Mouse (Mus musculus): ENCODE data around the gene Tmem132a. TPM values are rescaled to one million over a fixed set of nuclear protein-coding genes. Genes with fewer than 3 reads are reported as not detected.

The Tmem132a gene
- polyA plus RNA-seq, 1 experiment = 200 TPM

- Histone ChIP-seq H3K4me3 (ENCODE audit: insufficient read depth, low read length) (no peak overlapping the region), H3K27ac (ENCODE audit: insufficient read depth, low read length) (peak overlapping the region; percentile 82), H3K4me1 (ENCODE audit: control insufficient read depth, insufficient read depth, low read length) (no peaks in the 10 kb centered on the region)
- no peak for TF ChIP-seq CTCF (IDR thresholded peaks at IDR 0.05; ENCODE audit: extremely low read depth, insufficient read depth, low read length)
Observed at GRCm38 (mm10) chr19:10841721-10842626, 27.8 kb downstream of the Tmem132a start.

- H3K27ac ChIP-seq (ENCODE audit: insufficient read depth, low read length) = no peak within 1 kb of the TSS
- H3K4me1 ChIP-seq (ENCODE audit: control insufficient read depth, insufficient read depth, low read length) = no peaks in the 10 kb centered on the region
- TF ChIP-seq CTCF (IDR thresholded peaks at IDR 0.05; ENCODE audit: extremely low read depth, insufficient read depth, low read length) = no peak
- TF ChIP-seq POLR2A (IDR thresholded peaks at IDR 0.05; ENCODE audit: extremely low read depth, insufficient read depth, low read length) = no peak
- H3K4me3 ChIP-seq (ENCODE audit: insufficient read depth, low read length) = no peak within 1 kb of the TSS
Observed at GRCm38 (mm10) chr19:10839010-10839892, 30.5 kb downstream of the Tmem132a start, which contains the start of gene Slc15a3. Gene Slc15a3, plus strand, starts transcription at chr19:10839727.

GRCm38 (mm10) chr19:10835671-10836070 lies 34.1 kb downstream of the Tmem132a start:
- TF ChIP-seq POLR2A (IDR thresholded peaks at IDR 0.05; ENCODE audit: extremely low read depth, insufficient read depth, low read length) (no peak), CTCF (IDR thresholded peaks at IDR 0.05; ENCODE audit: extremely low read depth, insufficient read depth, low read length) (no peak)
- Histone ChIP-seq H3K27ac (ENCODE audit: insufficient read depth, low read length) (no peak overlapping the region), H3K4me3 (ENCODE audit: insufficient read depth, low read length) (no peak overlapping the region), H3K4me1 (ENCODE audit: control insufficient read depth, insufficient read depth, low read length) (no peaks in the 10 kb centered on the region)

- Histone ChIP-seq H3K27ac (ENCODE audit: insufficient read depth, low read length) (no peak overlapping the region), H3K4me1 (ENCODE audit: control insufficient read depth, insufficient read depth, low read length) (no peaks in the 10 kb centered on the region), H3K4me3 (ENCODE audit: insufficient read depth, low read length) (no peak overlapping the region)
- no peak for TF ChIP-seq CTCF (IDR thresholded peaks at IDR 0.05; ENCODE audit: extremely low read depth, insufficient read depth, low read length)
- no peak for TF ChIP-seq POLR2A (IDR thresholded peaks at IDR 0.05; ENCODE audit: extremely low read depth, insufficient read depth, low read length)
Observed at GRCm38 (mm10) chr19:10833611-10834010, 36.1 kb downstream of the Tmem132a start.

GRCm38 (mm10) chr19:10832030-10832429 lies 37.7 kb downstream of the Tmem132a start:
- no peak overlapping the region for H3K27ac ChIP-seq (ENCODE audit: insufficient read depth, low read length)
- no peaks in the 10 kb centered on the region for H3K4me1 ChIP-seq (ENCODE audit: control insufficient read depth, insufficient read depth, low read length)
- TF ChIP-seq CTCF (IDR thresholded peaks at IDR 0.05; ENCODE audit: extremely low read depth, insufficient read depth, low read length) (no peak), POLR2A (IDR thresholded peaks at IDR 0.05; ENCODE audit: extremely low read depth, insufficient read depth, low read length) (no peak)
- no peak overlapping the region for H3K4me3 ChIP-seq (ENCODE audit: insufficient read depth, low read length)

- Histone ChIP-seq H3K4me3 (ENCODE audit: insufficient read depth, low read length) (no peak overlapping the region), H3K27ac (ENCODE audit: insufficient read depth, low read length) (no peak overlapping the region), H3K4me1 (ENCODE audit: control insufficient read depth, insufficient read depth, low read length) (no peaks in the 10 kb centered on the region)
- TF ChIP-seq CTCF (IDR thresholded peaks at IDR 0.05; ENCODE audit: extremely low read depth, insufficient read depth, low read length) (peak; percentile 33), POLR2A (IDR thresholded peaks at IDR 0.05; ENCODE audit: extremely low read depth, insufficient read depth, low read length) (no peak)
Observed at GRCm38 (mm10) chr19:10831424-10831823, 38.3 kb downstream of the Tmem132a start.

- no peaks in the 10 kb centered on the region for H3K4me1 ChIP-seq (ENCODE audit: control insufficient read depth, insufficient read depth, low read length)
- H3K27ac ChIP-seq (ENCODE audit: insufficient read depth, low read length) = no peak within 1 kb of the TSS
- no peak for TF ChIP-seq CTCF (IDR thresholded peaks at IDR 0.05; ENCODE audit: extremely low read depth, insufficient read depth, low read length)
- no peak for TF ChIP-seq POLR2A (IDR thresholded peaks at IDR 0.05; ENCODE audit: extremely low read depth, insufficient read depth, low read length)
- no peak within 1 kb of the TSS for H3K4me3 ChIP-seq (ENCODE audit: insufficient read depth, low read length)
Observed at GRCm38 (mm10) chr19:10829436-10830175, 40.1 kb downstream of the Tmem132a start, which contains the start of gene Cd6. Gene Cd6, minus strand, starts transcription at chr19:10830058.

GRCm38 (mm10) chr19:10828321-10828720 lies 41.4 kb downstream of the Tmem132a start:
- TF ChIP-seq POLR2A (IDR thresholded peaks at IDR 0.05; ENCODE audit: extremely low read depth, insufficient read depth, low read length) (no peak), CTCF (IDR thresholded peaks at IDR 0.05; ENCODE audit: extremely low read depth, insufficient read depth, low read length) (no peak)
- no peak overlapping the region for H3K4me3 ChIP-seq (ENCODE audit: insufficient read depth, low read length)
- H3K27ac ChIP-seq (ENCODE audit: insufficient read depth, low read length) = no peak overlapping the region
- H3K4me1 ChIP-seq (ENCODE audit: control insufficient read depth, insufficient read depth, low read length) = no peaks in the 10 kb centered on the region

GRCm38 (mm10) chr19:10824061-10824460 lies 45.7 kb downstream of the Tmem132a start:
- TF ChIP-seq POLR2A (IDR thresholded peaks at IDR 0.05; ENCODE audit: extremely low read depth, insufficient read depth, low read length) (no peak), CTCF (IDR thresholded peaks at IDR 0.05; ENCODE audit: extremely low read depth, insufficient read depth, low read length) (no peak)
- H3K4me3 ChIP-seq (ENCODE audit: insufficient read depth, low read length) = no peak overlapping the region
- H3K27ac ChIP-seq (ENCODE audit: insufficient read depth, low read length) = no peak overlapping the region
- H3K4me1 ChIP-seq (ENCODE audit: control insufficient read depth, insufficient read depth, low read length) = no peaks in the 10 kb centered on the region
